Mouse (Mus musculus) ES-CJ7 (cell line): ENCODE data around the gene Cdca7l.
"Not testable (repeated sequence)": the region's sequence is repeated elsewhere in the genome, so short reads cannot be mapped to it uniquely, and the experiment has no call there.

ENCODE experiments used
- DNase-seq: peaks from one replicate; pipeline ENCODE4 v3.0.0; 2011; ENCODE audit warnings: low read depth, low spot score

Cdca7l gene

DNA sequence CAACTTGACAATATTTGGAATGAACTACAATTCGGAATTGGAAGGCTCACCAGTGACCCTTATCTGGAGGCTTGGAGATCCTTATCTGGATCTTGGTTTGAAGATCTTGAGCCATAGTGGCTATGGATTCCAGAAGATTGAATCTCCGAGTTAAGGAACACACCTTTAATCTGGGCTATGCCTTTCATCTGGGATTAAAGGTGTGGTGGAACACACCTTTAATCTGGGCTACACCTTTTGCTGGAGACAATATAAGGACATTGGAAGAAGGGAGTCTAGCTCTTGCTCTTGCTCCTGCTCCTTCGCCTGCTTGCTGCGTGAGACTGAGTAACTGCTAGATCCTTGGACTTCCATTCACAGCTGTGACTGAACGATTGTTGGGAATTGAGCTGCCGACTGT, at the start of gene Cdca7l:
TSS of gene Cdca7l (plus strand) at position 301 of the 400 bp plus-strand sequence.
- not testable (repeated sequence) for DNase-seq

DNA sequence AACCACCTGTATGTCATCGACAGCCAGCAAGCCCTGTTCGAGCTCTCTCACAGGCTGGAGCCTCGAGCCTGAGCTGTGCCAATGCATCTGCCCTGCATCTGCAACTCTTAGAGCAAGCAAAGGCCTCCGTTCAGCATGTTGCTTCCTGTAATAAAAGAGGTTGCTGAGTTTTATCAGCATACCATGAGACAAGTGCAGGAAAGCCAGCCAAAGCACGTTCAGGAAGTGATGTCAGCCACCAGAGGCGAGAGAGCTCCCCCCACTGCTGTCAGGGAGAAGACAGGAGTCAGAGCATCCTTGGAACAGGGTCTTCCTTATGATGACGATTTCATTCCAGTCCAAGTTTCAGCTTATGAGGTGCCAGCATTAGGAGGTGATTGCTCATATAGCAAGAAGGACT, 48.1 kb upstream of the Cdca7l start:
- DNase-seq, result no peak

DNA sequence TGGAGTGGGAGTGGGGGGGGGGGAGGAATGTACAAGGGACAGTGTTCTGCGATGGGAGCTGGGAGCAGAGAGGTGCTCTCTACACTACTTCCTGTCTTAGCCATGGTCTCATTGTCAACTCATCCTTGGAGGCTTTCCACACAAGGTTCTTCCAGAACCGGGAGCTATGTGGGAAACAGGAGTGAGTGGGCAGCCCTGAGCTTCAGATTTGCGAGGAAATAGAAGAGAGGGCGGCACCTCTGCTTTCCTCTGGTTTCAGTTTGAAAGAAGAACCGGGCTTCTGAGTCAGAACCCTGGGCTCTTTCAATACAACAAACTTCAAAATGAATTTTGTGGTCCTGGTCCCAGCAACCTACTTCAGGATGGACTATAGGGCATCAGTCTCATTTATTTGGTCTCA, 43.7 kb upstream of the Cdca7l start:
- no peak for DNase-seq

DNA sequence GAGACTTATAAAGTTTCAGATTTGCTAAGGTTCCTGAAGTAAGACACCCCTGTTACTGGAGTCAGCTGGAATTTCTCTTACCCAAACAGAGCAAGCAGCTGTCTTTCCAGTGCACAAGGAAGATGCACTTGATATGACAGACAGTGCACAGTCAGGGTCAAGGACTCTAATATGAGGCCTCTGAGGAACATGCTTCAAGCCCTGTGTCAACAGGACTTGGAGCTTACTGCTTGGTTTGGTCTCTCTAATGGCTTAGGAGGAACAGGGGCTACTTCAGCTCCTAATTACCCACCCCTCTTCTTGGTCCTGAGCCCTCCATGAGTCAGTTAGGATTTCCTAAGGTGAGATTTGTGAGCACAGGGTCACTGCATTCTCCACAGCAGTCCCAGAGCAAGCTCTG, 43.2 kb upstream of the Cdca7l start:
- DNase-seq, result no peak

DNA sequence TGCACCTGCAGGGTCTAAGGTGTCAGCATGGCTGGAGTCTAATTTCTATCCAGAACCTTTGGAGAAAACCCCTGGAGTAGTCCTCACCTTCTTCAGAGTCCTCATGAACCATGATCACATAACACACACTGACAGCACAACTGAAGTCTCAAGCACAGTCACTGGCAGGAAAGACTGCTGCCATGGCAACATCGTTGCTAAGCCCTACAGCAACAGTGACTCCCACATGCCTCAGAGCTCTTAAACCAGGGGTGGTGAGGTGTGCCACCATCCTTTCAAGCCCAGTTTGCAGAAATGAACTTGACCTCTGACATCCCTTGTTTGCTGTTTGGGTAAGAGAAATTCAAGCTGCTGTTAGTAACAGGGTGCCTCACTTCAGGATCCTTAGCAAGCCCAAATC, 42.4 kb upstream of the Cdca7l start:
- DNase-seq, result no peak

DNA sequence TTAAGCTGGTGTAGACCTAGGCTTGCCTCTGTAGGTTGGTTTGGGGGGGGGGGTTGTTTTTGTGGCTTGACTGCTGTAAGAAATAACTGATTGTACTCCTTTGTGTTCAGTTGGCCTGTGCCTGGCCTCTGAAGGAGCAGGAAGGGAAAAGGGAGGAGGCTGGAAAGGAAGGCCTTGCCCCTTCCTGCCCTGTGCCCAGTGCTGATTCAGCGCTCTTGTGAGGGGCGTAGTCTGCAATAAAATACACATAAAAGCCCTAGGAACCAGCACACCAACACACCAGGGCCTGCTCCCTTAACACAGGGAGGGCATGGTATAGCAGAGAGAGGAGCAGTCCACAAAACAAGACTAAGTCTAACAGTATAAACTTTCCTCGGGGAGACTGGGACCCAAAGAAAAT, 40.8 kb upstream of the Cdca7l start:
- no peak for DNase-seq

DNA sequence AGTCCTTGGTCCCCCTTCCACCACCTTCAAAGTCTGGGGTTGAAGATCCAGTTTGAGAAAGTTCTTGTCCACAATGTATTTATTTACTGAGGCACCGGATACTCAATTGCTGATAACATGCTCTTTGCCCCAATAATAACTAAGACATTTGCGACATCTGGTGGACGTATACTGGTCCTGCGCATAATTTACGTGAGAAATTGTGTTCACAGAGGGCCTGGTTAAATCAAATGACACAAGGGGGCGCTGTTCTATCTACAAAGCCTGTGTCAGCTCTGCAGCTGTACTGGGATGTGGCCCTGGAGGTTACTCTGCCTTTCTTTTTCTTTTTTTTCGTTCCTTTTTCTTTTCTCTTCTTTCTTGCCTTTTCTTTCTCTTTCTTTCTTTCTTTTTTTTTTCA, 39.2 kb upstream of the Cdca7l start:
- peak; percentile 91 for DNase-seq

DNA sequence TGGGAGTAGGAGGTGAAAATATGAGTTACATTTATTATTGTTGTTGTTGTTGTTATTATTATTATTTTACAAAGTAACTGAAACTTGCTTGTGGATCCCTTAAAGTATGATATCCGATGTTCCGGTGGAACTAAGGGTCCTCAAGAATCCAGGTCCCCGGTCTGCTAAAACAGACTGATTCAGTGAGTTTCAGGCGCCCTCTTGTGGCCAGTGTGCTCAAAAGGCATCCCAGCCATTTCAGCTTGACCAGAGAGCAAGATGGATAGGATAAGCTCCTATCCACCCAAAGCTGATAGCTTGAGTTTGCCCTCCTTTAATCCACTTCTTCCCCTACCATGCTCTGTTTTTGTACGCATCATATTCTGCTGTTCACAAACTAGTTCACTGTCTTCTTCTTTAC, 35.0 kb upstream of the Cdca7l start:
- peak; percentile 76 for DNase-seq

DNA sequence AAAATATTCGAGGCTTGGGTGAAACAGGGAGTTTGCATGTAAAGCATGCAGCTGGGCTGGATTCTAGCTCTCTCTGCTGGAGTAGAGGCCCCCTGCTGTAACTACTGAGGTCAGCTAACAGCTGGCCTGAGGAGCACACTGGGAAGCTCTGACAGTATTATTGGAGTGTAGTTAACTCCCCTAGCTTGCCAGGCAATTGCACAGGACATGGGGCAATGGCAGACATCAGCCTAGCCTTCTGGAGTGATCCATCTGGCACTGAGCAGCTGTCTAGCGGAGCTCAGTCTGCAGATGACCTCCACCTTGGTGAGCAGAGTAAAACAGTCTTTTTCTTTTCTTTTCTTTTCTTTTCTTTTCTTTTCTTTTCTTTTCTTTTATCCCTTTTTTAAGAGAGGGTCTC, 33.9 kb upstream of the Cdca7l start:
- DNase-seq, result no peak

DNA sequence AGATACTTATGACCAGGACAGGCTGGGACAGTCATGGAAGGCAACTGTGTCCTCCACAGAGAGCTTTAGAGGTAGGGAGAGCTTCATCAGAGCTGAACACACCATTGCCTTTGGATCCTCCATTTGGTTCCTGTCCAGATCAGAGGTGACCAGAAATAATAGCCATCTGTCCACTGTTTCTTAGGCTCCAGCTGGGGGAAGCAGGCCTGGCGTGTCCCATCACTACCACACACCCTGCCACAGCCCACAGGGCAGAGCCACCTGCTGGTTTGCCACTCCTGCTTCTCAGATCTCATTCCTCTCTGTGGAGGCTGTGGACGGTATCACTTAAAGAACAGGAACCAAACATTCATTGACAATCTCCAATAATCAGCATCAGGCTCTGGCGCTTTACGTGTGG, 32.9 kb upstream of the Cdca7l start:
- no peak for DNase-seq

DNA sequence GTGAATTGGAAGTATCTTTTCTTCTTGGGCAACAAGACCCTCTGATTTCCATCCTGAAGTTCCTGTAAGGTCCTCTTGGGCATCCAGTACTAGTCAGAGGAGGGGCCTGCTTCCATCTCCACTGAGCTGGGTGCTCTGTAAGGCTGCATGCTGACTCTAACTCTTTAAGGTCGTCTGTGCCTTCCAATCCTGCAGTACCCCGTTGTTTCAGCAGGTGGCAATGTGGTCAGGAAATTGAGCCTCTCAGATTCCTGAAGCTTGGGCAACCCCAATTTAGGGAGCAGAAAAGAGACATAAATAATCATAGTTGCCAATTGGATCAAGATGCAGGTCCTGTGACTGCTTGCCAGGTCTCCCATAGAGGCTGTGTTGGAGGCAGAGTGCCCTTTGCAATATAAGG, 31.5 kb upstream of the Cdca7l start:
- DNase-seq, result peak; percentile 73

DNA sequence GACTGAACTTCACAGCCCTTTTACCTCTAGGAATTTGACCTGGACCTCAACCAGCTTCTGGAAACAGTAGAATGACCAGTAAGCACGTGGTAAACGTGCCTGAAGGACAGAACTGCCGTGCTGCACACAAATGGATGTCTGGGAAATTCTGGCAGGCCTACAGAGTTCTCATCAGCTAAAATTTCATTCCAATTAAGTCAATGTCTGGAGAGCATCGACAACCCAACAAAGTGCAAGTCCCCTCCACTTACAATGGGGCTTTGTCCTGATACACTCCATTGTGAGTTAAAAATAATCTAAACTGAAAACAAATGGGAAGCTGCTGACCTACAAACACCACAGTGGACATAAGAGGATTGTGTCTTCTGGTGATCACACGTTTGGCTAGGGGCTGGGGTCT, 27.2 kb upstream of the Cdca7l start:
- no peak for DNase-seq

DNA sequence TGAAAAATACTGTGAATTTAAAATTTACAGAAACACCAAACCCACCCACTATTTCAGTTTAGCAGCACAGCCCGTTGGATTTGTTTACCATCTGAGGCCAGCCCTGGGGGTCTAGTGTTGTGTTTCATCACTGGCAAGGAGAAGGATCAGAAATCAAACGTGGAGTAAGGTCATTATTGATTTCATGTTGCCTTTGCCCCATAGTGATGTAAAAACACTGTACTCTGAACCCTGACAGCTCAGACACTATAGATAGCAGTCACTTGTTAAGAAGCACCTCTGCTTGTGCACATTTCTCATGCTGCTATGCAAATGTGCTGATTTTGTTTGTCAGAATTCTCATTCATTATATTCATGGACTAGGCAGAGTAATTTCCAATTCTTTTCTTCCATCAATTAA, 22.7 kb upstream of the Cdca7l start:
- no peak for DNase-seq

DNA sequence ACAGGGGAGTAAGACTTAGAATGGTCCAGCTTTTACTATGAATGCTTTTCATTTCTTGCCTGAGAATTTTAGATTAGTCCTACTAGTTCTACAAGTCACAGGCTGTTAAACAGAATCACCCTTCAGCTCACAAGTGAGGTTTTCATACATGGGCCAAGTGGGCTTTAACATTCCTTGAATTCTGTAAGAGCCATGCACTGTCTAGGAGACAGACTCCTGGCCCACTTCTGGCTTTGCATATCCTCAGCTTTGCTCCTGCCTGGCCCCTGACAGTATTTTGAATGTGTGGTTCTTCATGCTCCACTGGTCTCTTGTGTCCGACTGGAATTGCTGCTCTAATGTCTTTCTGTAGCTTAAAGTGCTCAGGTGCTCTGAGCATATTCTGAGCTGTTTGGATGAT, 20.7 kb upstream of the Cdca7l start:
- DNase-seq, result no peak

DNA sequence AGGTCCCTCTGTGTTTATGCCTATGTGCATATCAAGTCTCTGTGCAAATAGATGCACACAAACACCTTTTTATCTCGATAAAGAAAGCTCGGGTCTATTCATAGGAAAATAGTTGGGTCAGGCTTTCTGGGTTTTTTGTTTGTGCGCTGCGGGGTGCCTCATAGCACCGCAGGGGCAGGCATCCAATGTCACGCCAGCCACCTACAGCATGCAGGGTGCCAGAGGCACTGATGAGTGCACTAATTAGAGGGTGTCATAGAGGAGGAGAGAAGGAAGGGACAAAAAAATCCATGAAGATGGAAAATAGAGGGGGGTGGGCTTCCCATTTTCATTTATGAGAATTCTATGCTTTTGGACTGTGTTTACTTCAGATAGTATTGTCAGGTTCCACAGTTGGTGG, 17.5 kb upstream of the Cdca7l start:
- DNase-seq, result no peak

DNA sequence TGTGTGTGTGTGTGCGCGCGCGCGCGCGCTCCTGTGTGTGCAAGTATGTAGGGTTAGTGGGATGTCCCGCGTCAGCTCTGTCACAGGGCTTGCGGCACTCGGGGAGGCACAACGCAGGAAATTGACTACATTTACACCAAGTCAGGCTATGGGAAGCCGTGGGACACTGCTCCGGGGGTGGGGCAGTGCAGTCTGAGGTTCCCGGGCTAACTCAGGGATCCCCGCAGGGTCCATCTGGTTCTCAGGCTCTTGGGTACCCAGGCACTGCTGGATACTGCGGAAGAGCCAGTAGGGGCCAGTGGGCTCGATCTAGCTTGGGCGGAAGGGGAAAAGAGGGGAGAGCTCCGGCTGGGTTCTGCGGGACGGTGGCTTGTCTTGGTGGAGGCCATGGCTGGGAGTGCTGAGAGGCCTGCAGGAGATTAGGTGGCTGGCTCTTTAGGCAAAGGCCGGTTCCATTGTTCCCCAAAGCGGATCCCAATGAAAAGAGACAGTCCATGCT, 15.5 kb upstream of the Cdca7l start:
- peak; percentile 19 for DNase-seq

DNA sequence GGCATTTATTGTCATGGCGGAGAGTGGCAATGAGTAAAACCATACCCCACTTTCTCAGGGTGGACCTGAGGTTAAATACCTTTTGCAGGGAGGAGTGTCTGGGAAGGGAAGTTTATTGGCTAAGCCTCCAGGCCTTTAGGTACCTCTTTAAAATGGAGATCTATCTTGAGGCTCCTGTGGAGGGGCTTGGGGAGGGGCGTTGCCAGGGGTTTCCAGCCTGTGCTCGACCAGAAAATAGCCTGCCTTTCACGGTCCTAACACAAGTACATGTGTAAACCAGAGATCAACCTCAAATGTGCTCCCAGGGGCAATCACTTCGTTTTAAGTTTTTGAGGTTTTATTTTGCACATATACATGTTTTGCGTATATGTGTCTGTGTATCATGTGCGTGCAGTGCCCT, 15.1 kb upstream of the Cdca7l start:
- peak; percentile 33 for DNase-seq

DNA sequence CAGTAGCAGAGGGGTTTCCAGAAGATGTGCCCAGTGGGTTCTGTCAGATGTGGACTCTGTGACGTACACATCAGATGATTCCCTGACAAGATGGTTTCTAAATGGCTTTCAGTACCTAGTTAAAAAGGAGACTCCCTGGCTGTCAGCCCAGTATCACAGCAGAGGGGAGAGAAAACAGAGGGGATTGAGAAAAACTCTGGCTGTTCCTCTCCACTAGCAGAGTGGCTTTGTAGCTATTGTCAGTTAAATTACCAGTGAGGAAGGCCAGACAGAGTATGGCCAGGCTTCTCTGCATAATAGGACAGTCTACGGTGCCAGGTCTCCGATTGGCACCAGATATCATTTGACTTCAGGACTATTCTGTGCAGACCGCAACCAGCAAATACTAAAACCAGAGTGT, 8.8 kb upstream of the Cdca7l start:
- DNase-seq, result no peak

DNA sequence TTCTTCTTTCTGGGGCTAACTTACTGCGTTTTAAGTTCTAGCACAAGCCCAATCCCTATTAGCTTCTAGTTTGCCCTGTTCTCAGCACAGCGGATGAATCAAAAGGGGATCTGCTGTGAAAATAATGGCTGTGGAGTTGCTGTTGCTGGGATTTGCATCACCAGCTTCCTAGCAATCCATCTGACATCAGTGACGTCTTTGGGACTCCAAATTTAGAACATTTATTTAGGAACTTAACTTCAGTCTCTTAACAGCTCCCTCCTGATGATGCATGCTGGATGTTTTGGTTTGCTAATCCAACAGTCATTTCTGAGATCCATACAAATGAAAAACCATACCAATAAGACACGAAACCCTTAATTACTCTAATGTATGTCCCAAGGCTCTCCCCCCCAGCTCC, 1.5 kb downstream of the Cdca7l start:
- no peak for DNase-seq

DNA sequence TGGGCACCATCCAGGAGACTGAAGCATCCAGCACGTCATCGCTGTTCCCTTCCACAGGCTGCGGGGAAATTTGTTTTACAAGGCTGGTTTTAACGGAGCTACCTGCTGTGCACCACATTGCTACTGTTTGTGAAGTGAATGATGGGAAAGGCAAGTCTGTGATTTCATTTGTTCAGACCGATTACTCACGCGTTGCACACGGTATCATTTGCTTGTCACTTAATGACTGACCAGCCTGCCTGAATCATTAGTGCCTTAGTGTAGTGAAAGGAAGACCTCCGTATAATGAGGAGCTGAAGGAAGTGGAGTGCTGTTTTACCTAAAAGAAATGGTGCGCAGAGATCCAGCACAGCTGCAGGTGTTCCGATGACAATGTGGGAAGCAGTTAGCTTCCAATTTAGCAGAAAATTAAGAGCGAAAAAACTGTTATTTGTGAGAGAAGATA, 1.9 kb downstream of the Cdca7l start:
- DNase-seq, result no peak

DNA sequence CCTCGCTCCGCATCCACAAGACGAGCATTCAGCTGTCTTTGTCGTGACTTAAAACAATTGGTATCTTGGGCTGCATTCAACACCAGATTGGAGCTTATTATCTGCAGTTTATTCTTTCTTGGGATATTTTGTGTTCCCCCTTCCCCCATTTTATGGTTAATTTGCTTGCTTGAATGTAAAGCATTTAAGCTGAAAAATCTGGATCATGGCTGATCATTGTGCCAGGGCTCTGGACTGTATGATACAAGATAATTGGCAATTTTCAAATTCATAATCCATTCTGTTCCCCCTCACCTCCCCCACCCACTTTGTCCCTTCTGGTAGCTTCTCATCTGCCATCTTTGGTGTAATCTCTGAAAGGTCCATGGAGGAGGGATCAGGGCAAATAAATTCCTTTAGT, 2.4 kb downstream of the Cdca7l start:
- DNase-seq, result no peak

DNA sequence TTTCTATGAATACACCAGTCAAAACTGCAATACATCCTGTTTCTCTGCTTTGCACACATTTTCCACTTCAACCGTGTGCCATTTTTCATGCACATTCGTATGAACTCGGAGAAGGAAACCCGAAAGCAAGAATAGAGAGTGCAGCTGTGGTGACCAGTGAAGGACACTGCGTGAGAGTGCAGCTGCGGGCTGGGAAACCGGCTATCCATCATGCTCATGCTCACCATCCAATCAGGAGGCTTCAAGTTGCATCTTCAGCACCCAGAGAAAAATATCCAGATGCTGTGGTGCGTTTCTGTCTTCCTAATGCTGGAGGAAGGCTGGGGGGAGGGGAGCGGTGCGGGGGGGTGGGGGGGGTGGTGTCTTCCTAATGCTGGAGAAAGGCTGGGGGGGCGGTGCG, 3.5 kb downstream of the Cdca7l start:
- no peak for DNase-seq

DNA sequence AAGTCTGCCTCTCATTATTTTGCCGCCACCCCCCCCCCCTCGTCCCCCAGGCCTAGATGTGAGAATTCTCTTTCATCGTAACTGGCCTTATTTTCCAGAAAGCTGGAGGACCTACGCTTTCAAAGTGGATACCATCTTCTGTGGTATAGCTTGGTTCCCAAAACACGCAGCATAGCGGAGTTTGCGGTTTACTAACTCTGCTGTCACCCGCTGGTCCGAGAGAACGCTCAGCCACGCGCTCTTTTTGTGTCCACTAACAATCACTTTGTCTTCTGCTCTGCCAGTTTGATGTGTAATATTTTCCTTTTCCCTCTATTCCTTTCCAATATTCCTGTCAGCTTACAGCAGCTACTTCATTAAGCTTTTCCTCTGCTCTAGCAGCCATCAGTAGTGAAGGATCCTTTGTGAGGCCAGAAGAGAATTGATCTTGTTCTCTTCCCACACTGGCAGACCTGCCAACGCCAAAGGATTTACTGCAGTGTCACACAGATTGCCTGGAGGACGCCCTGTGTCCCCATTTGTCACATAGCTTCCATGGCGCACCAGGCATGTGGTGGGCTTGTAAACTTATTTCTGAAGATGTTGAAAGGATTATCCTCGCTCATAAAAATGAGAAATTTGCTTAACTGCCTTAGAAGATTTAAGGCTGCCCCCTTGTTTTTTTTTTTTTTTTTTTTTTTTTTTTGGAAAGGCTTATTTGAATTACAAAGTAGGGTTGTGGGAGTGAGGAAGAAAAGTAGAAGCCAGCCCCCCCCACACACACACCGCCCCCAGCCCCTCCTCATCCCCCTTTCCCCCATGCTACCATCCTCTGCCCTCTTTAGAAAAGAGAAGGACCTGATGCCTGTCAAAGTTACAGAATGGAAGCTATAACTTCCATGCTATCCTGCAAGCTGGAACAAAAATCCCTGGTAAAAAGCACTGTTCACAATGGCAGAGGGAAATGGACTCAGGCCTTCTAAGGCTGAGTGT, 4.6 kb downstream of the Cdca7l start:
- no peak for DNase-seq
